ENCODE assay signal across 8 mouse cellular contexts in the genomic region with DNA sequence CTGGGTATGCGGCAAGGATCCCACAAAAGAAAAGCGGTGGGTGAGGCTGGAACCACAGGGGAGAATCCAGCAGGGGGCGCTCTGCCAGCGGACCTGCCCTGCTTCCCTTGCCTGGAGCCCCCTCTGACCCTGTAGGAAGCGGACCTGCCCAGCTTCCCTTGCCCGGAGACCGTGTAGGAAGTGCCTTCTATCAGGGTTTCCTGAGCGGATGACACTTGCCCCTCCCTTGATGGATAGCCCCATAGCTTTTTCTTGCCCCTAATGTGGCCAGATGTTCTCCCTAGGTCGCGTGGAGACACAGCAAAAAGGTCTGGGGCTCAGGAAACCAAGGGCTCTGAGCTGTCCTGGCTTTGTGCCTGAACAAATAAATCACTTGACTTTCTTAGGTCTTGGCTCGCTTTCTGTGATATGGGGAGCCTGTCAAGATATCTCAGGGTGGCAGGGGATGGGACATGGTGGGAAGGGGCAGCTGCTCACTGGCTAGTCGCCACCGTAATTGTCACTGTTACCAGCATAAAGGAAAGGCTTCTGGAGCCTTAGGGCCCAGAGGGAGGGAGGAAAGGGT. TPM values are rescaled to one million over a fixed set of nuclear protein-coding genes. Genes with fewer than 3 reads are reported as not detected.
DNase-seq lines count a peak whose midpoint lies in the region; ATAC-seq and TF ChIP-seq lines count a peak whose summit lies in the region.

No protein-coding gene starts in this region.

- peak overlapping the region; percentile 23 for H3K4me3 ChIP-seq in forebrain, embryonic 13.5 days
- H3K4me3 ChIP-seq in lung, postnatal 0 days (ENCODE audit: low read depth, low read length), result 0 out of 2 replicates have a peak overlapping the region, but pooled peaks have one; percentile 5

- H3K9me3 ChIP-seq in forebrain, embryonic 13.5 days (replicated peaks), result no peaks in the 10 kb centered on the region
- H3K9me3 ChIP-seq in lung, postnatal 0 days (ENCODE audit: low read length), result no peaks in the 10 kb centered on the region

- TF ChIP-seq EP300 in lung, postnatal 0 days (IDR thresholded peaks at IDR 0.05), result peak; percentile 85

- H3K4me1 ChIP-seq in forebrain, embryonic 13.5 days, result peaks cover 19% of the 10 kb centered on the region
- H3K4me1 ChIP-seq in lung, postnatal 0 days (ENCODE audit: insufficient read depth, low read depth, low read length), result peaks cover 18% of the 10 kb centered on the region

- H3K36me3 ChIP-seq in forebrain, embryonic 13.5 days (ENCODE audit: poor library complexity, severe bottlenecking), result no peaks in the 10 kb centered on the region
- no peaks in the 10 kb centered on the region for H3K36me3 ChIP-seq in lung, postnatal 0 days (ENCODE audit: insufficient read depth, low read length)

- peak overlapping the region; percentile 25; the same call in 1 of the 2 replicates for H3K27ac ChIP-seq in forebrain, embryonic 13.5 days
- peak overlapping the region; percentile 76 for H3K27ac ChIP-seq in lung, postnatal 0 days (ENCODE audit: low read length)

- H3K4me2 ChIP-seq in forebrain, embryonic 13.5 days, result peak overlapping the region; percentile 57
- H3K4me2 ChIP-seq in lung, postnatal 0 days (replicated peaks; ENCODE audit: low read depth, low read length), result peak overlapping the region; percentile 44

- ATAC-seq in cerebellum, adult (ENCODE audit: insufficient number of reproducible peaks, low FRiP score, low TSS enrichment), result peak; percentile 72; the same call in 1 of the 2 replicates
- ATAC-seq in forebrain, embryonic 13.5 days, result peak; percentile 76
- ATAC-seq in lung, postnatal 0 days, result peak; percentile 93

- H3K9ac ChIP-seq in forebrain, embryonic 13.5 days, result peak overlapping the region; percentile 60
- no peak overlapping the region for H3K9ac ChIP-seq in lung, postnatal 0 days (replicated peaks; ENCODE audit: low read depth)

- 16% methylated on average over 12 of the region's 13 CpGs for WGBS in forebrain, embryonic 13.5 days
- WGBS in lung, postnatal 0 days, result 6% methylated on average over 13 of the region's 13 CpGs

- TF ChIP-seq CTCF in lung, postnatal 0 days (IDR thresholded peaks at IDR 0.05), result peak; percentile 90

- DNase-seq in NIH3T3 (ENCODE audit: low read depth) (peak; percentile 67), adipocyte (ENCODE audit: low spot score) (no peak)
- DNase-seq in heart, postnatal 14 days, result peak; percentile 87 to 90
- DNase-seq in kidney, postnatal 25 days, result peak; percentile 87 to 91
- peak; percentile 86 for DNase-seq in lung, postnatal 0 days (ENCODE audit: low spot score)
- peak; percentile 76 for DNase-seq in ovary, postnatal 14 days (ENCODE audit: low spot score)

- intact Hi-C loops in heart, postnatal 14 days (cut with DNase I), result loop anchor here (1.0 to 5.0 kb wide), 2 partner anchors 15 to 306 kb away; no protein-coding TSS in a partner anchor

- H3K27me3 ChIP-seq in forebrain, embryonic 13.5 days, result peaks cover 3% of the 10 kb centered on the region; the same call in 1 of the 2 replicates
- no peaks in the 10 kb centered on the region for H3K27me3 ChIP-seq in lung, postnatal 0 days (replicated peaks; ENCODE audit: insufficient read depth, low read length)

RNA-seq across cellular contexts. Expression of a gene that starts 36.8 kb away (rescaled TPM):
- 116 and 122 TPM in 2 replicates for polyA plus RNA-seq in forebrain, embryonic 13.5 days (2015; fragmentation: Nextera tagmentation; extraction: Ambion mirVana)
- total RNA-seq in heart, postnatal 14 days (2021), result 100 to 1,000 TPM; 112 to 118 TPM
- 17.4 and 18.8 TPM in 2 replicates for polyA plus RNA-seq in lung, postnatal 0 days (2015; fragmentation: Nextera tagmentation; extraction: Ambion mirVana)

RNA-seq across cellular contexts. Expression of a gene that starts 55.3 kb away (rescaled TPM):
- polyA plus RNA-seq in forebrain, embryonic 13.5 days (2015; fragmentation: Nextera tagmentation; extraction: Ambion mirVana), result not detected in 2 replicates
- under 1 TPM in 1 of 2 experiments, not detected in 1; 0.17 TPM for total RNA-seq in heart, postnatal 14 days (2021)
- polyA plus RNA-seq in lung, postnatal 0 days (2015; fragmentation: Nextera tagmentation; extraction: Ambion mirVana), result 0.33 and 0.37 TPM in 2 replicates
